Mouse (Mus musculus): ENCODE data around the gene E430018J23Rik. TPM values are rescaled to one million over a fixed set of nuclear protein-coding genes. Genes with fewer than 3 reads are reported as not detected.
"Not testable (repeated sequence)": the region's sequence is repeated elsewhere in the genome, so short reads cannot be mapped to it uniquely, and the experiment has no call there.

Gene E430018J23Rik
- 7.5 and 8.1 TPM in 2 replicates for polyA plus RNA-seq (2015; fragmentation: Nextera tagmentation; extraction: Ambion mirVana)

- Histone ChIP-seq H3K9me3 (no peaks in the 10 kb centered on the region), H3K27me3 (no peaks in the 10 kb centered on the region), H3K4me3 (peak within 1 kb of the TSS; percentile 68), H3K9ac (peak within 1 kb of the TSS; percentile 76), H3K36me3 (peaks cover 11% of the 10 kb centered on the region), H3K4me1 (peaks cover 7% of the 10 kb centered on the region), H3K27ac (peak within 1 kb of the TSS; percentile 90), H3K4me2 (peak within 1 kb of the TSS; percentile 81)
- ATAC-seq (ENCODE audit: insufficient number of reproducible peaks, low FRiP score, low TSS enrichment, low read depth), result peak; percentile 89
- under 1% methylated on average over 45 of the region's 45 CpGs for WGBS
These were observed at the start of gene E430018J23Rik for GRCm38 (mm10) chr7:127393157-127393943. Gene E430018J23Rik, minus strand, starts transcription at chr7:127393629.

GRCm38 (mm10) chr7:127437724-127438123 is 44.3 kb upstream of the E430018J23Rik start:
- no peak overlapping the region for H3K27ac ChIP-seq
- H3K9me3 ChIP-seq, result 0 out of 2 replicates have a peak, but pooled peaks cover 5% of the 10 kb centered on the region
- H3K4me3 ChIP-seq, result no peak overlapping the region
- no peaks in the 10 kb centered on the region for H3K27me3 ChIP-seq
- WGBS, result 86% methylated on average over 3 of the region's 3 CpGs
- ATAC-seq (ENCODE audit: insufficient number of reproducible peaks, low FRiP score, low TSS enrichment, low read depth), result no peak
- peaks cover 15% of the 10 kb centered on the region for H3K36me3 ChIP-seq
- H3K9ac ChIP-seq, result no peak overlapping the region
- H3K4me2 ChIP-seq, result no peak overlapping the region
- no peaks in the 10 kb centered on the region for H3K4me1 ChIP-seq

- Histone ChIP-seq H3K4me3 (no peak overlapping the region), H3K36me3 (no peaks in the 10 kb centered on the region), H3K4me1 (no peaks in the 10 kb centered on the region), H3K9ac (no peak overlapping the region), H3K9me3 (0 out of 2 replicates have a peak, but pooled peaks cover 5% of the 10 kb centered on the region), H3K27ac (no peak overlapping the region), H3K27me3 (no peaks in the 10 kb centered on the region), H3K4me2 (no peak overlapping the region)
- 86% methylated on average over 4 of the region's 4 CpGs for WGBS
- ATAC-seq (ENCODE audit: insufficient number of reproducible peaks, low FRiP score, low TSS enrichment, low read depth), result no peak
These were observed 41.8 kb upstream of the E430018J23Rik start for GRCm38 (mm10) chr7:127435206-127435605.

GRCm38 (mm10) chr7:127426354-127426753 is 32.9 kb upstream of the E430018J23Rik start:
- no peak overlapping the region for H3K9ac ChIP-seq
- H3K4me3 ChIP-seq, result no peak overlapping the region
- WGBS, result 71% methylated on average over 3 of the region's 3 CpGs
- H3K27me3 ChIP-seq, result peaks cover 7% of the 10 kb centered on the region; the same call in 1 of the 2 replicates
- ATAC-seq (ENCODE audit: insufficient number of reproducible peaks, low FRiP score, low TSS enrichment, low read depth), result no peak
- H3K4me2 ChIP-seq, result no peak overlapping the region
- no peaks in the 10 kb centered on the region for H3K36me3 ChIP-seq
- peaks cover 8% of the 10 kb centered on the region; the same call in 1 of the 2 replicates for H3K4me1 ChIP-seq
- no peaks in the 10 kb centered on the region for H3K9me3 ChIP-seq
- H3K27ac ChIP-seq, result no peak overlapping the region

- Histone ChIP-seq H3K4me3 (no peak overlapping the region), H3K9me3 (no peaks in the 10 kb centered on the region), H3K27ac (no peak overlapping the region), H3K4me1 (peaks cover 13% of the 10 kb centered on the region; the same call in 1 of the 2 replicates), H3K9ac (no peak overlapping the region), H3K4me2 (no peak overlapping the region), H3K36me3 (no peaks in the 10 kb centered on the region), H3K27me3 (peaks cover 7% of the 10 kb centered on the region; the same call in 1 of the 2 replicates)
- 91% methylated on average over 2 of the region's 2 CpGs for WGBS
- ATAC-seq (ENCODE audit: insufficient number of reproducible peaks, low FRiP score, low TSS enrichment, low read depth), result no peak
These were observed 32.5 kb upstream of the E430018J23Rik start for GRCm38 (mm10) chr7:127425911-127426310.

GRCm38 (mm10) chr7:127425291-127425690 is 31.9 kb upstream of the E430018J23Rik start:
- Histone ChIP-seq H3K9ac (no peak overlapping the region), H3K27ac (no peak overlapping the region), H3K27me3 (peaks cover 7% of the 10 kb centered on the region; the same call in 1 of the 2 replicates), H3K4me2 (no peak overlapping the region), H3K4me1 (peaks cover 13% of the 10 kb centered on the region; the same call in 1 of the 2 replicates), H3K4me3 (no peak overlapping the region), H3K9me3 (no peaks in the 10 kb centered on the region), H3K36me3 (no peaks in the 10 kb centered on the region)
- WGBS, result 84% methylated on average over 3 of the region's 3 CpGs
- ATAC-seq (ENCODE audit: insufficient number of reproducible peaks, low FRiP score, low TSS enrichment, low read depth), result no peak

- peak overlapping the region; percentile 89; the same call in 1 of the 2 replicates for H3K9ac ChIP-seq
- 1% methylated on average over 15 of the region's 15 CpGs for WGBS
- ATAC-seq (ENCODE audit: insufficient number of reproducible peaks, low FRiP score, low TSS enrichment, low read depth), result no peak
- H3K36me3 ChIP-seq, result peaks cover 8% of the 10 kb centered on the region; the same call in 1 of the 2 replicates
- peaks cover 7% of the 10 kb centered on the region; the same call in 1 of the 2 replicates for H3K27me3 ChIP-seq
- H3K4me1 ChIP-seq, result peaks cover 13% of the 10 kb centered on the region; the same call in 1 of the 2 replicates
- H3K27ac ChIP-seq, result peak overlapping the region; percentile 78; the same call in 1 of the 2 replicates
- H3K4me3 ChIP-seq, result peak overlapping the region; percentile 76
- H3K9me3 ChIP-seq, result no peaks in the 10 kb centered on the region
- H3K4me2 ChIP-seq, result peak overlapping the region; percentile 86
These were observed 28.8 kb upstream of the E430018J23Rik start for GRCm38 (mm10) chr7:127422247-127422646.

- peak within 1 kb of the TSS; percentile 76 for H3K4me3 ChIP-seq
- under 1% methylated on average over 47 of the region's 48 CpGs for WGBS
- H3K27ac ChIP-seq, result peak within 1 kb of the TSS; percentile 78
- H3K27me3 ChIP-seq, result peaks cover 7% of the 10 kb centered on the region; the same call in 1 of the 2 replicates
- no peaks in the 10 kb centered on the region for H3K9me3 ChIP-seq
- H3K4me1 ChIP-seq, result peaks cover 13% of the 10 kb centered on the region; the same call in 1 of the 2 replicates
- H3K4me2 ChIP-seq, result peak within 1 kb of the TSS; percentile 86
- H3K36me3 ChIP-seq, result peaks cover 8% of the 10 kb centered on the region; the same call in 1 of the 2 replicates
- peak; percentile 84 for ATAC-seq (ENCODE audit: insufficient number of reproducible peaks, low FRiP score, low TSS enrichment, low read depth)
- peak within 1 kb of the TSS; percentile 89 for H3K9ac ChIP-seq
These were observed 28.2 kb upstream of the E430018J23Rik start, which contains the start of gene Zfp688 for GRCm38 (mm10) chr7:127421388-127422191. Gene Zfp688, minus strand, starts transcription at chr7:127422068.

- H3K36me3 ChIP-seq, result no peaks in the 10 kb centered on the region
- H3K27ac ChIP-seq, result no peak overlapping the region
- 73% methylated on average over 2 of the region's 2 CpGs for WGBS
These were observed 18.0 kb upstream of the E430018J23Rik start for GRCm38 (mm10) chr7:127411418-127411817.

GRCm38 (mm10) chr7:127406002-127406987 is 12.9 kb upstream of the E430018J23Rik start, which contains the start of gene Zfp764:
Gene Zfp764, minus strand, starts transcription at chr7:127406822.
- ATAC-seq (ENCODE audit: insufficient number of reproducible peaks, low FRiP score, low TSS enrichment, low read depth), result peak; percentile 83
- H3K27me3 ChIP-seq, H3K4me1 ChIP-seq, H3K36me3 ChIP-seq, H3K9me3 ChIP-seq: not testable (repeated sequence)
- H3K27ac ChIP-seq, result peak within 1 kb of the TSS; percentile 83
- WGBS, result 4% methylated on average over 40 of the region's 40 CpGs
- H3K9ac ChIP-seq, result peak within 1 kb of the TSS; percentile 76
- peak within 1 kb of the TSS; percentile 92 for H3K4me2 ChIP-seq
- H3K4me3 ChIP-seq, result peak within 1 kb of the TSS; percentile 50

More at GRCm38 (mm10) chr7:127411418-127411817, 18.0 kb upstream of the E430018J23Rik start:
- H3K27me3 ChIP-seq, result no peaks in the 10 kb centered on the region
- H3K4me1 ChIP-seq, result peaks cover 2% of the 10 kb centered on the region; the same call in 1 of the 2 replicates
- no peak overlapping the region for H3K4me2 ChIP-seq
- no peaks in the 10 kb centered on the region for H3K9me3 ChIP-seq
- no peak overlapping the region for H3K9ac ChIP-seq
- no peak for ATAC-seq (ENCODE audit: insufficient number of reproducible peaks, low FRiP score, low TSS enrichment, low read depth)
- no peak overlapping the region for H3K4me3 ChIP-seq
